Mouse (Mus musculus): ENCODE results near the gene Sos2. TPM values are rescaled to one million over a fixed set of nuclear protein-coding genes. Genes with fewer than 3 reads are reported as not detected.
"Not testable (repeated sequence)": the region's sequence is repeated elsewhere in the genome, so short reads cannot be mapped to it uniquely, and the experiment has no call there.

Sos2 gene
- polyA plus RNA-seq, 1 experiment from 2014 or later, result 11.3 TPM

- H3K9me3 ChIP-seq (ENCODE audit: control insufficient read depth, low read length); ATAC-seq: not testable (repeated sequence)
- 88% methylated on average over 6 of the region's 6 CpGs for WGBS
These were observed 120.6 kb downstream of the Sos2 start for GRCm38 (mm10) chr12:69561006-69561405.

GRCm38 (mm10) chr12:69556221-69556861 is 125.3 kb downstream of the Sos2 start:
- H3K4me2 ChIP-seq (ENCODE audit: low read length), result no peak overlapping the region
- no peaks in the 10 kb centered on the region for H3K27me3 ChIP-seq (replicated peaks; ENCODE audit: control insufficient read depth, insufficient read depth, low read length)
- no peak overlapping the region for H3K9ac ChIP-seq (ENCODE audit: low read depth, low read length)
- H3K4me3 ChIP-seq (ENCODE audit: low read length), result no peak overlapping the region
- 54% methylated on average over 6 of the region's 6 CpGs for WGBS
- no peaks in the 10 kb centered on the region for H3K9me3 ChIP-seq (ENCODE audit: control insufficient read depth, low read length)
- H3K36me3 ChIP-seq (ENCODE audit: control insufficient read depth, insufficient read depth, low read length), result no peaks in the 10 kb centered on the region
- peak; percentile 64; the same call in 1 of the 2 replicates for ATAC-seq
- H3K27ac ChIP-seq (ENCODE audit: low read depth, low read length), result 0 out of 2 replicates have a peak overlapping the region, but pooled peaks have one; percentile 45
- no peaks in the 10 kb centered on the region for H3K4me1 ChIP-seq (ENCODE audit: control insufficient read depth, insufficient read depth, low read depth, low read length)

More at GRCm38 (mm10) chr12:69561006-69561405, 120.6 kb downstream of the Sos2 start:
- not testable (repeated sequence) for H3K27ac ChIP-seq (ENCODE audit: low read depth, low read length); H3K4me1 ChIP-seq (ENCODE audit: control insufficient read depth, insufficient read depth, low read depth, low read length); H3K4me3 ChIP-seq (ENCODE audit: low read length); H3K4me2 ChIP-seq (ENCODE audit: low read length); H3K9ac ChIP-seq (ENCODE audit: low read depth, low read length); H3K36me3 ChIP-seq (ENCODE audit: control insufficient read depth, insufficient read depth, low read length); H3K27me3 ChIP-seq (replicated peaks; ENCODE audit: control insufficient read depth, insufficient read depth, low read length)

DNA sequence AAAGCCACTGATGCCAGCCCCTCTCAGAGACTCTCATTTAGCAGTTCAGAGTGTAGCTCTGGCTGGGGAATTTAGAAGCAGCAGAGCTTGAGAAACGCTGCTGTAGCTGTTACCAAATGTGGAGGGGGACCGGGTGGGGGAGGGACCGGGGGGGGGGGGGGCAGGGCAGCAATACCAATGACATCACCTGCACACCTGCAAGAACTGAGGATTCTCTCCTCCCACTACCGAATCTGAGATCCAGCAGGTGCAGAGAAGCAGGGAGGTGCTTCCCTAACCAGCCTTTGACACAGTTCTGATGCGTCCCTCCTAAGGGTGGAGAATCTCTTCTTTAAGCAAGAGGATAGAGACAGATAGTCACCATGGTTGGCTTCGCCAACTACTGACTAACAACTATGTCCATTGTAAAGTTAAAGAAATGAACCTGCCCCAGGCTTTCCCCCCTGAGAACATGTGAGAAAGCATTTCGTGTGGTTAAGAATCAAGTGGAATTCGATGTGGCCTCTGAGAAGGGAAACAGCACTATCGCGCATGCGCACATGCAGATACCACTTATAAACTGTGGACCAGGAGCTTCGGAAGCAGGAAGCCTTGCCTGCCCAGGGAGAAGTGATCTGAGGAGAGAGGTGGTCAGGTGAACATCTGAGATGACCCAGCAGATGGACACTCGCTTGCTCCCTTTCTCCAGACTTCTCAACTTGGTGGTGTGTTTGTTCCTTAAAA is 136.0 kb downstream of the Sos2 start:
- H3K27me3 ChIP-seq (replicated peaks; ENCODE audit: control insufficient read depth, insufficient read depth, low read length), result no peaks in the 10 kb centered on the region
- no peak overlapping the region for H3K4me2 ChIP-seq (ENCODE audit: low read length)
- no peaks in the 10 kb centered on the region for H3K36me3 ChIP-seq (ENCODE audit: control insufficient read depth, insufficient read depth, low read length)
- no peaks in the 10 kb centered on the region for H3K9me3 ChIP-seq (ENCODE audit: control insufficient read depth, low read length)
- H3K4me1 ChIP-seq (ENCODE audit: control insufficient read depth, insufficient read depth, low read depth, low read length), result no peaks in the 10 kb centered on the region
- no peak overlapping the region for H3K4me3 ChIP-seq (ENCODE audit: low read length)
- 82% methylated on average over 13 of the region's 13 CpGs for WGBS
- ATAC-seq, result no peak
- H3K9ac ChIP-seq (ENCODE audit: low read depth, low read length), result no peak overlapping the region
- no peak overlapping the region for H3K27ac ChIP-seq (ENCODE audit: low read depth, low read length)

GRCm38 (mm10) chr12:69544994-69545393 is 136.7 kb downstream of the Sos2 start:
- H3K9ac ChIP-seq (ENCODE audit: low read depth, low read length), result no peak overlapping the region
- no peak for ATAC-seq
- 88% methylated on average over 6 of the region's 6 CpGs for WGBS

GRCm38 (mm10) chr12:69544562-69544961 is 137.1 kb downstream of the Sos2 start:
- ATAC-seq, result no peak
- H3K27me3 ChIP-seq (replicated peaks; ENCODE audit: control insufficient read depth, insufficient read depth, low read length), result no peaks in the 10 kb centered on the region
- H3K4me3 ChIP-seq (ENCODE audit: low read length), result no peak overlapping the region
- H3K9me3 ChIP-seq (ENCODE audit: control insufficient read depth, low read length), result no peaks in the 10 kb centered on the region
- H3K4me1 ChIP-seq (ENCODE audit: control insufficient read depth, insufficient read depth, low read depth, low read length), result no peaks in the 10 kb centered on the region
- H3K36me3 ChIP-seq (ENCODE audit: control insufficient read depth, insufficient read depth, low read length), result no peaks in the 10 kb centered on the region
- H3K27ac ChIP-seq (ENCODE audit: low read depth, low read length), result no peak overlapping the region
- H3K4me2 ChIP-seq (ENCODE audit: low read length), result no peak overlapping the region
- H3K9ac ChIP-seq (ENCODE audit: low read depth, low read length), result no peak overlapping the region
- WGBS, result 58% methylated on average over 2 of the region's 2 CpGs

More at GRCm38 (mm10) chr12:69544994-69545393, 136.7 kb downstream of the Sos2 start:
- H3K4me2 ChIP-seq (ENCODE audit: low read length), result no peak overlapping the region
- no peaks in the 10 kb centered on the region for H3K36me3 ChIP-seq (ENCODE audit: control insufficient read depth, insufficient read depth, low read length)
- H3K4me3 ChIP-seq (ENCODE audit: low read length), result no peak overlapping the region
- no peaks in the 10 kb centered on the region for H3K9me3 ChIP-seq (ENCODE audit: control insufficient read depth, low read length)
- H3K27ac ChIP-seq (ENCODE audit: low read depth, low read length), result no peak overlapping the region
- H3K4me1 ChIP-seq (ENCODE audit: control insufficient read depth, insufficient read depth, low read depth, low read length), result no peaks in the 10 kb centered on the region
- H3K27me3 ChIP-seq (replicated peaks; ENCODE audit: control insufficient read depth, insufficient read depth, low read length), result no peaks in the 10 kb centered on the region

- Histone ChIP-seq H3K36me3 (ENCODE audit: control insufficient read depth, insufficient read depth, low read length) (no peaks in the 10 kb centered on the region), H3K4me1 (ENCODE audit: control insufficient read depth, insufficient read depth, low read depth, low read length) (peaks cover 8% of the 10 kb centered on the region), H3K4me2 (ENCODE audit: low read length) (no peak overlapping the region), H3K27ac (ENCODE audit: low read depth, low read length) (no peak overlapping the region), H3K4me3 (ENCODE audit: low read length) (no peak overlapping the region), H3K27me3 (replicated peaks; ENCODE audit: control insufficient read depth, insufficient read depth, low read length) (no peaks in the 10 kb centered on the region), H3K9me3 (ENCODE audit: control insufficient read depth, low read length) (no peaks in the 10 kb centered on the region), H3K9ac (ENCODE audit: low read depth, low read length) (no peak overlapping the region)
- ATAC-seq, result no peak
- WGBS, result 95% methylated on average over 8 of the region's 8 CpGs
These were observed 139.3 kb downstream of the Sos2 start for GRCm38 (mm10) chr12:69542376-69542775.

- Histone ChIP-seq H3K36me3 (ENCODE audit: control insufficient read depth, insufficient read depth, low read length) (no peaks in the 10 kb centered on the region), H3K9ac (ENCODE audit: low read depth, low read length) (no peak overlapping the region), H3K4me1 (ENCODE audit: control insufficient read depth, insufficient read depth, low read depth, low read length) (peaks cover 14% of the 10 kb centered on the region), H3K4me3 (ENCODE audit: low read length) (no peak overlapping the region), H3K4me2 (ENCODE audit: low read length) (no peak overlapping the region), H3K9me3 (ENCODE audit: control insufficient read depth, low read length) (no peaks in the 10 kb centered on the region), H3K27me3 (replicated peaks; ENCODE audit: control insufficient read depth, insufficient read depth, low read length) (no peaks in the 10 kb centered on the region), H3K27ac (ENCODE audit: low read depth, low read length) (no peak overlapping the region)
- WGBS, result 79% methylated on average over 8 of the region's 8 CpGs
- ATAC-seq, result no peak
These were observed 140.0 kb downstream of the Sos2 start for GRCm38 (mm10) chr12:69541663-69542062.

- Histone ChIP-seq H3K4me2 (ENCODE audit: low read length) (no peak overlapping the region), H3K36me3 (ENCODE audit: control insufficient read depth, insufficient read depth, low read length) (no peaks in the 10 kb centered on the region), H3K4me1 (ENCODE audit: control insufficient read depth, insufficient read depth, low read depth, low read length) (peaks cover 14% of the 10 kb centered on the region), H3K9me3 (ENCODE audit: control insufficient read depth, low read length) (no peaks in the 10 kb centered on the region), H3K9ac (ENCODE audit: low read depth, low read length) (no peak overlapping the region), H3K27me3 (replicated peaks; ENCODE audit: control insufficient read depth, insufficient read depth, low read length) (no peaks in the 10 kb centered on the region), H3K27ac (ENCODE audit: low read depth, low read length) (no peak overlapping the region), H3K4me3 (ENCODE audit: low read length) (no peak overlapping the region)
- 56% methylated on average over 7 of the region's 7 CpGs for WGBS
- no peak for ATAC-seq
These were observed 142.3 kb downstream of the Sos2 start for GRCm38 (mm10) chr12:69539353-69539752.

- H3K27ac ChIP-seq (ENCODE audit: low read depth, low read length), result peak overlapping the region; percentile 74
- H3K9ac ChIP-seq (ENCODE audit: low read depth, low read length), result no peak overlapping the region
- peaks cover 14% of the 10 kb centered on the region for H3K4me1 ChIP-seq (ENCODE audit: control insufficient read depth, insufficient read depth, low read depth, low read length)
- no peak overlapping the region for H3K4me3 ChIP-seq (ENCODE audit: low read length)
- no peaks in the 10 kb centered on the region for H3K27me3 ChIP-seq (replicated peaks; ENCODE audit: control insufficient read depth, insufficient read depth, low read length)
- ATAC-seq, result no peak
- H3K4me2 ChIP-seq (ENCODE audit: low read length), result no peak overlapping the region
- no peaks in the 10 kb centered on the region for H3K36me3 ChIP-seq (ENCODE audit: control insufficient read depth, insufficient read depth, low read length)
- no peaks in the 10 kb centered on the region for H3K9me3 ChIP-seq (ENCODE audit: control insufficient read depth, low read length)
- WGBS, result 59% methylated on average over 4 of the region's 4 CpGs
These were observed 143.2 kb downstream of the Sos2 start for GRCm38 (mm10) chr12:69538362-69538950.

Data from hindbrain, embryonic 16.5 days (tissue).